Mouse (Mus musculus): ENCODE measurements around the gene Fbrsl1. TPM values are rescaled to one million over a fixed set of nuclear protein-coding genes. Genes with fewer than 3 reads are reported as not detected.

Gene Fbrsl1
- total and polyA plus RNA-seq, 3 experiments, result 39.3 to 51.8 (median 47.0) TPM

DNA sequence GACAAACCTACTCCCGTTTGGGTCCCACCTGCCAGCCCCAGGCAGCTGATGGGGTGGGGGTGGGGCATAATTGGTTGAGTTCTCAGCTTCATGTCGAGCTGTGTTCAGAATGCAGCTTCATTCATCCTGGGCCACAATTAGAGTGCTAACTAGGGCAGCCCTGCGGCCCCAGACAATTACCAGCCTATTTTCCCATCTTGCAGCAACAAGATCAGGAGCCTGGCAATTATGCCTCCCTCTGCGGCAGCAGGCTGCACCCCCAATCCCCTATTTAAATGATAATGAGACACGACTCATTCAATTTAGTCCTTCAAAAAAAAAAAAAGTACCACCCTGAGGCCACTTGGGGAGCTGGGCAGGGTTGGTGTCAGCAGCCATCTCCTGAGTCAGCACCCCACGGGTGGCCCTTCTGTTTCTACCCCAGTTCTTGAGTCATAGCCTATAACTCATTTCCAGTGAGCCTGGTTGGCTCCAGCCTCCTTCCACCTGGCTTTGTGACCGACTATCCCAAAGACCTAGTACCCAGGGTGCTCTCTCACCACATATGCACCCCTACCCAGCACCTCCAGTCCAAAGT, 31.4 kb downstream of the Fbrsl1 start:
- intact Hi-C loops (cut with DNase I), result no loop called here
- DNase-seq, result no peak
- 55% methylated on average over 7 of the region's 7 CpGs for WGBS
- H3K4me3 ChIP-seq, result no peak overlapping the region
- H3K79me2 ChIP-seq (replicated peaks; ENCODE audit: control insufficient read depth, insufficient read depth, low read length), result no peaks in the 10 kb centered on the region; the same call in 1 of the 2 replicates
- peak overlapping the region; percentile 12; the same call in 1 of the 2 replicates for H3K27ac ChIP-seq
- H3K36me3 ChIP-seq (ENCODE audit: control insufficient read depth, insufficient read depth, low read length), result no peaks in the 10 kb centered on the region
- no peaks in the 10 kb centered on the region for H3K27me3 ChIP-seq (ENCODE audit: control insufficient read depth, insufficient read depth, low read length)
- H3K9ac ChIP-seq (ENCODE audit: low read depth, low read length), result no peak overlapping the region
- peaks cover 15% of the 10 kb centered on the region for H3K4me1 ChIP-seq (ENCODE audit: control insufficient read depth, insufficient read depth, low read length)
- TF ChIP-seq CTCF (IDR thresholded peaks at IDR 0.05) (no peak), POLR2A (IDR thresholded peaks at IDR 0.05; ENCODE audit: insufficient read depth, low read depth, low read length) (no peak), EP300 (IDR thresholded peaks at IDR 0.05; ENCODE audit: insufficient read depth, low read depth, low read length) (no peak)

DNA sequence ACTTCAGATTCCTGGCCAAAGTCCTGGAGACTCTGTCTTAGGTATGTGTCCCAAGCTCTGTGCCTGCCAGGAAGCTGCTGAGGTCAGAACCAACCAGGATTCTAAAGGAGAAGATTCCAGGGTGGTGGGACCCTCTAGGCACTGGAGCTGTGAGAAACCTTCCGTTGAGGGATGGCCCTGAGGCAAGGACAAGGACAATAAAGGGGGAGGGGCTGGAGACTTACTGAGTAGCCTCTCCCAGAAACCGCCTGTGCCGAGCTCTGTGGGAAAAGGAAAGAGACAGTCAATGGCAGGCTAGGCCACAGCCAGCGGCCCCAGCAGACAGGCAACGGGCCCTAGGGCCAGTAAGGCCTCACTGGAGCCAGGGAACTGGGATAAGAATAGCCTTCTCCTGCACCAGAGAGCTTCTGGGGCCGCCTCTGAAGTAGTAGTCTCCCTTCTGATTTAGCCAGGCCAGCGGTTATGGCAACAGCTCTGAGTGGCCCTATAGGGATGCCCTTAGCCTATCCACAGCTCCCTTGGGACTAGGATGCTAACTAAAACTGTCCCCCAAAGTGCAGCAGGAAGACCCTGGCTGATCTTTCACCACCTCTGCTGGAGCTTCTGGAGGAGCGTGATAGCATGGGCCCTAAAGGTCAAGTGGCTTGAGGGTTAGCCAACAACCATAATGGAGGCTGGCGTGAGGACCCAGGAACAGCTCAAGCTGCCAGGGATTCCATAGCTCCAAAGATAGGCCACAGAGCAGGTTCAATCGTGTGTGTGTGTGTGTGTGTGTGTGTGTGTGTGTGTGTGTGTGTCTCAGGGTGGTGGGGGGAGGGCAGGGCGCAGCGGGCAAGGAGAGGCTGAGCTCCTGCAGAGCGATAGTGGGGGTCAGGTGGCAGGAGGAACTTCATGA, 32.2 kb downstream of the Fbrsl1 start:
- no peaks in the 10 kb centered on the region; the same call in 1 of the 2 replicates for H3K79me2 ChIP-seq (replicated peaks; ENCODE audit: control insufficient read depth, insufficient read depth, low read length)
- no peak overlapping the region for H3K4me3 ChIP-seq
- peak in 1 of 2 experiments; percentile 44 for DNase-seq
- 64% methylated on average over 13 of the region's 13 CpGs for WGBS
- H3K27ac ChIP-seq, result peak overlapping the region; percentile 54
- intact Hi-C loops (cut with DNase I), result no loop called here
- TF ChIP-seq POLR2A (IDR thresholded peaks at IDR 0.05; ENCODE audit: insufficient read depth, low read depth, low read length), result no peak
- no peak for TF ChIP-seq EP300 (IDR thresholded peaks at IDR 0.05; ENCODE audit: insufficient read depth, low read depth, low read length)
- TF ChIP-seq CTCF (IDR thresholded peaks at IDR 0.05), result no peak
- H3K27me3 ChIP-seq (ENCODE audit: control insufficient read depth, insufficient read depth, low read length), result no peaks in the 10 kb centered on the region
- H3K4me1 ChIP-seq (ENCODE audit: control insufficient read depth, insufficient read depth, low read length), result peaks cover 13% of the 10 kb centered on the region
- H3K9ac ChIP-seq (ENCODE audit: low read depth, low read length), result peak overlapping the region; percentile 21
- no peaks in the 10 kb centered on the region for H3K36me3 ChIP-seq (ENCODE audit: control insufficient read depth, insufficient read depth, low read length)

- no peaks in the 10 kb centered on the region for H3K27me3 ChIP-seq (ENCODE audit: control insufficient read depth, insufficient read depth, low read length)
- intact Hi-C loops (cut with DNase I), result no loop called here
- H3K36me3 ChIP-seq (ENCODE audit: control insufficient read depth, insufficient read depth, low read length), result no peaks in the 10 kb centered on the region
- WGBS, result 85% methylated on average over 5 of the region's 5 CpGs
- no peak for DNase-seq
- TF ChIP-seq CTCF (IDR thresholded peaks at IDR 0.05) (no peak), POLR2A (IDR thresholded peaks at IDR 0.05; ENCODE audit: insufficient read depth, low read depth, low read length) (no peak), EP300 (IDR thresholded peaks at IDR 0.05; ENCODE audit: insufficient read depth, low read depth, low read length) (no peak)
- H3K4me1 ChIP-seq (ENCODE audit: control insufficient read depth, insufficient read depth, low read length), result peaks cover 13% of the 10 kb centered on the region
- no peak overlapping the region for H3K9ac ChIP-seq (ENCODE audit: low read depth, low read length)
- no peak overlapping the region for H3K27ac ChIP-seq
- H3K79me2 ChIP-seq (replicated peaks; ENCODE audit: control insufficient read depth, insufficient read depth, low read length), result no peaks in the 10 kb centered on the region; the same call in 1 of the 2 replicates
- no peak overlapping the region for H3K4me3 ChIP-seq
These were observed 33.3 kb downstream of the Fbrsl1 start for GRCm38 (mm10) chr5:110415022-110415421.

GRCm38 (mm10) chr5:110413018-110413417, 35.3 kb downstream of the Fbrsl1 start:
- TF ChIP-seq CTCF (IDR thresholded peaks at IDR 0.05) (no peak), EP300 (IDR thresholded peaks at IDR 0.05; ENCODE audit: insufficient read depth, low read depth, low read length) (no peak), POLR2A (IDR thresholded peaks at IDR 0.05; ENCODE audit: insufficient read depth, low read depth, low read length) (no peak)
- Histone ChIP-seq H3K9ac (ENCODE audit: low read depth, low read length) (no peak overlapping the region), H3K36me3 (ENCODE audit: control insufficient read depth, insufficient read depth, low read length) (no peaks in the 10 kb centered on the region), H3K79me2 (replicated peaks; ENCODE audit: control insufficient read depth, insufficient read depth, low read length) (no peaks in the 10 kb centered on the region; the same call in 1 of the 2 replicates), H3K4me3 (no peak overlapping the region), H3K27ac (no peak overlapping the region), H3K4me1 (ENCODE audit: control insufficient read depth, insufficient read depth, low read length) (peaks cover 9% of the 10 kb centered on the region), H3K27me3 (ENCODE audit: control insufficient read depth, insufficient read depth, low read length) (no peaks in the 10 kb centered on the region)
- WGBS, result 80% methylated on average over 14 of the region's 14 CpGs
- intact Hi-C loops (cut with DNase I), result no loop called here
- no peak for DNase-seq

GRCm38 (mm10) chr5:110410386-110410785, 37.9 kb downstream of the Fbrsl1 start:
- Histone ChIP-seq H3K4me1 (ENCODE audit: control insufficient read depth, insufficient read depth, low read length) (peaks cover 2% of the 10 kb centered on the region; the same call in 1 of the 2 replicates), H3K79me2 (replicated peaks; ENCODE audit: control insufficient read depth, insufficient read depth, low read length) (no peaks in the 10 kb centered on the region), H3K4me3 (no peak overlapping the region), H3K27me3 (ENCODE audit: control insufficient read depth, insufficient read depth, low read length) (no peaks in the 10 kb centered on the region), H3K9ac (ENCODE audit: low read depth, low read length) (no peak overlapping the region), H3K36me3 (ENCODE audit: control insufficient read depth, insufficient read depth, low read length) (no peaks in the 10 kb centered on the region), H3K27ac (no peak overlapping the region)
- intact Hi-C loops (cut with DNase I), result no loop called here
- WGBS, result 80% methylated on average over 5 of the region's 5 CpGs
- DNase-seq, result no peak
- TF ChIP-seq EP300 (IDR thresholded peaks at IDR 0.05; ENCODE audit: insufficient read depth, low read depth, low read length) (no peak), CTCF (IDR thresholded peaks at IDR 0.05) (no peak), POLR2A (IDR thresholded peaks at IDR 0.05; ENCODE audit: insufficient read depth, low read depth, low read length) (no peak)

GRCm38 (mm10) chr5:110408967-110409366, 39.3 kb downstream of the Fbrsl1 start:
- Histone ChIP-seq H3K27me3 (ENCODE audit: control insufficient read depth, insufficient read depth, low read length) (no peaks in the 10 kb centered on the region), H3K36me3 (ENCODE audit: control insufficient read depth, insufficient read depth, low read length) (no peaks in the 10 kb centered on the region), H3K9ac (ENCODE audit: low read depth, low read length) (no peak overlapping the region), H3K4me1 (ENCODE audit: control insufficient read depth, insufficient read depth, low read length) (no peaks in the 10 kb centered on the region; the same call in 1 of the 2 replicates), H3K27ac (no peak overlapping the region), H3K4me3 (no peak overlapping the region), H3K79me2 (replicated peaks; ENCODE audit: control insufficient read depth, insufficient read depth, low read length) (no peaks in the 10 kb centered on the region)
- no peak for DNase-seq
- WGBS, result 93% methylated on average over 2 of the region's 2 CpGs
- no peak for TF ChIP-seq EP300 (IDR thresholded peaks at IDR 0.05; ENCODE audit: insufficient read depth, low read depth, low read length)
- TF ChIP-seq CTCF (IDR thresholded peaks at IDR 0.05), result no peak
- TF ChIP-seq POLR2A (IDR thresholded peaks at IDR 0.05; ENCODE audit: insufficient read depth, low read depth, low read length), result no peak
- intact Hi-C loops (cut with DNase I), result no loop called here

All from heart, adult 2 months (tissue).